Mouse (Mus musculus) neural tube, embryonic 12.5 days (tissue): ENCODE results near the gene Sprtn. TPM values are rescaled to one million over a fixed set of nuclear protein-coding genes. Genes with fewer than 3 reads are reported as not detected.

ENCODE experiments used
- ATAC-seq: fragments of 200-750 bp; cut with Nextera tagmentation; 2 replicates; pipeline ENCODE4 v1.8.0; 2017; ENCODE audit warnings: low read depth, mild to moderate bottlenecking, moderate TSS enrichment, moderate library complexity; ENCODE audit not compliant: low FRiP score
- H3K27ac ChIP-seq: fragments of 300-500 bp; sonication (generic); 2 replicates; pipeline ENCODE4 v1.5.1; 2016
- H3K27me3 ChIP-seq: fragments of 300-500 bp; sonication (generic); replicated peaks from 2 replicates; pipeline ENCODE4 v1.6.1; 2016; ENCODE audit warnings: mild to moderate bottlenecking
- H3K36me3 ChIP-seq: fragments of 300-500 bp; sonication (generic); 2 replicates; pipeline ENCODE4 v1.6.1; 2016; ENCODE audit warnings: mild to moderate bottlenecking
- H3K4me1 ChIP-seq: fragments of 300-500 bp; sonication (generic); 2 replicates; pipeline ENCODE4 v1.6.1; 2016
- H3K4me2 ChIP-seq: fragments of 300-500 bp; sonication (generic); replicated peaks from 2 replicates; pipeline ENCODE4 v1.6.1; 2016; ENCODE audit warnings: mild to moderate bottlenecking
- H3K4me3 ChIP-seq: fragments of 300-500 bp; sonication (generic); 2 replicates; pipeline ENCODE4 v1.5.1; 2016
- H3K9ac ChIP-seq: fragments of 300-500 bp; sonication (generic); 2 replicates; pipeline ENCODE4 v1.6.1; 2016; ENCODE audit warnings: mild to moderate bottlenecking
- H3K9me3 ChIP-seq: fragments of 300-500 bp; sonication (generic); 2 replicates; pipeline ENCODE4 v1.6.1; 2016; ENCODE audit warnings: mild to moderate bottlenecking
- WGBS: fragments of 180-500 bp; shearing (Covaris S2); methylation state at CpG from one replicate; pipeline ENCODE4 v1.1.7; 2016; 5-methylcytosine and 5-hydroxymethylcytosine counted together
- polyA plus RNA-seq: library from polyadenylated mRNA; unstranded; fragments of >200 nt; fragmentation: Nextera tagmentation; extraction: Ambion mirVana; gene quantifications from 2 replicates; pipeline ENCODE4 v1.2.1, GENCODE M21; 2016

Sprtn gene
- polyA plus RNA-seq, 1 experiment from 2014 or later: 15.1 TPM

- peaks cover 12% of the 10 kb centered on the region; the same call in 1 of the 2 replicates for H3K36me3 ChIP-seq
- no peaks in the 10 kb centered on the region for H3K27me3 ChIP-seq
- H3K4me2 ChIP-seq: no peak overlapping the region
- H3K9me3 ChIP-seq: no peaks in the 10 kb centered on the region
- H3K4me1 ChIP-seq: no peaks in the 10 kb centered on the region
- no peak for ATAC-seq
- H3K27ac ChIP-seq: no peak overlapping the region
- 86% methylated on average over 4 of the region's 4 CpGs for WGBS
- no peak overlapping the region for H3K9ac ChIP-seq
- H3K4me3 ChIP-seq: no peak overlapping the region
Measured at GRCm38 (mm10) chr8:124930649-124931048, 33.0 kb downstream of the Sprtn start.

- no peaks in the 10 kb centered on the region for H3K27me3 ChIP-seq
- H3K4me3 ChIP-seq: no peak overlapping the region
- H3K27ac ChIP-seq: no peak overlapping the region
- H3K9ac ChIP-seq: no peak overlapping the region
- H3K4me2 ChIP-seq: no peak overlapping the region
- H3K4me1 ChIP-seq: no peaks in the 10 kb centered on the region
- WGBS: 89% methylated on average over 3 of the region's 3 CpGs
- peaks cover 2% of the 10 kb centered on the region; the same call in 1 of the 2 replicates for H3K36me3 ChIP-seq
- no peaks in the 10 kb centered on the region for H3K9me3 ChIP-seq
- ATAC-seq: no peak
Measured at GRCm38 (mm10) chr8:124932435-124932834, 34.7 kb downstream of the Sprtn start.

- H3K4me1 ChIP-seq: no peaks in the 10 kb centered on the region
- no peaks in the 10 kb centered on the region for H3K27me3 ChIP-seq
- H3K4me2 ChIP-seq: no peak overlapping the region
- H3K36me3 ChIP-seq: peaks cover 12% of the 10 kb centered on the region
- no peaks in the 10 kb centered on the region for H3K9me3 ChIP-seq
- ATAC-seq: no peak
- no peak overlapping the region for H3K27ac ChIP-seq
- no peak overlapping the region for H3K4me3 ChIP-seq
- WGBS: 85% methylated on average over 5 of the region's 5 CpGs
- H3K9ac ChIP-seq: no peak overlapping the region
Measured at GRCm38 (mm10) chr8:124935116-124935515, 37.4 kb downstream of the Sprtn start.

GRCm38 (mm10) chr8:124936699-124937098 is 39.0 kb downstream of the Sprtn start:
- no peak for ATAC-seq
- Histone ChIP-seq H3K4me3 (no peak overlapping the region), H3K4me2 (no peak overlapping the region), H3K9me3 (no peaks in the 10 kb centered on the region), H3K9ac (no peak overlapping the region), H3K27me3 (no peaks in the 10 kb centered on the region), H3K36me3 (peaks cover 12% of the 10 kb centered on the region), H3K4me1 (0 out of 2 replicates have a peak, but pooled peaks cover 4% of the 10 kb centered on the region), H3K27ac (no peak overlapping the region)
- 96% methylated on average over 10 of the region's 10 CpGs for WGBS

- Histone ChIP-seq H3K36me3 (peaks cover 12% of the 10 kb centered on the region), H3K27ac (no peak overlapping the region), H3K4me2 (no peak overlapping the region), H3K4me3 (no peak overlapping the region), H3K9me3 (no peaks in the 10 kb centered on the region), H3K4me1 (0 out of 2 replicates have a peak, but pooled peaks cover 4% of the 10 kb centered on the region), H3K27me3 (no peaks in the 10 kb centered on the region), H3K9ac (no peak overlapping the region)
- ATAC-seq: no peak
- 92% methylated on average over 4 of the region's 4 CpGs for WGBS
Measured at GRCm38 (mm10) chr8:124937293-124937692, 39.6 kb downstream of the Sprtn start.

GRCm38 (mm10) chr8:124943801-124944200 is 46.1 kb downstream of the Sprtn start:
- no peak for ATAC-seq
- 94% methylated on average over 6 of the region's 6 CpGs for WGBS
- Histone ChIP-seq H3K36me3 (peaks cover 8% of the 10 kb centered on the region), H3K4me2 (no peak overlapping the region), H3K9me3 (no peaks in the 10 kb centered on the region), H3K4me3 (no peak overlapping the region), H3K27me3 (no peaks in the 10 kb centered on the region), H3K9ac (no peak overlapping the region), H3K4me1 (peaks cover 45% of the 10 kb centered on the region), H3K27ac (no peak overlapping the region)

GRCm38 (mm10) chr8:124944406-124944805 is 46.7 kb downstream of the Sprtn start:
- H3K4me2 ChIP-seq: 0 out of 2 replicates have a peak overlapping the region, but pooled peaks have one; percentile 9
- no peaks in the 10 kb centered on the region for H3K27me3 ChIP-seq
- ATAC-seq: no peak
- H3K4me1 ChIP-seq: peaks cover 45% of the 10 kb centered on the region
- H3K36me3 ChIP-seq: peaks cover 2% of the 10 kb centered on the region; the same call in 1 of the 2 replicates
- H3K4me3 ChIP-seq: no peak overlapping the region
- 60% methylated on average over 7 of the region's 7 CpGs for WGBS
- H3K27ac ChIP-seq: no peak overlapping the region
- no peak overlapping the region for H3K9ac ChIP-seq
- no peaks in the 10 kb centered on the region for H3K9me3 ChIP-seq

- Histone ChIP-seq H3K4me2 (peak overlapping the region; percentile 85), H3K9ac (peak overlapping the region; percentile 96), H3K36me3 (peaks cover 3% of the 10 kb centered on the region; the same call in 1 of the 2 replicates), H3K4me3 (peak overlapping the region; percentile 91), H3K4me1 (peaks cover 53% of the 10 kb centered on the region), H3K27ac (peak overlapping the region; percentile 97), H3K9me3 (no peaks in the 10 kb centered on the region), H3K27me3 (no peaks in the 10 kb centered on the region)
- ATAC-seq: peak; percentile 67
- WGBS: under 1% methylated on average over 67 of the region's 67 CpGs
Measured at GRCm38 (mm10) chr8:124947865-124948732, 50.4 kb downstream of the Sprtn start.

- peak; percentile 8; the same call in 1 of the 2 replicates for ATAC-seq
- H3K4me3 ChIP-seq: peak overlapping the region; percentile 91
- peaks cover 3% of the 10 kb centered on the region; the same call in 1 of the 2 replicates for H3K36me3 ChIP-seq
- H3K9ac ChIP-seq: peak overlapping the region; percentile 96
- H3K27ac ChIP-seq: peak overlapping the region; percentile 97
- H3K9me3 ChIP-seq: no peaks in the 10 kb centered on the region
- H3K4me1 ChIP-seq: peaks cover 47% of the 10 kb centered on the region
- no peaks in the 10 kb centered on the region for H3K27me3 ChIP-seq
- peak overlapping the region; percentile 85 for H3K4me2 ChIP-seq
- under 1% methylated on average over 60 of the region's 62 CpGs for WGBS
Measured at GRCm38 (mm10) chr8:124948733-124949111, 51.0 kb downstream of the Sprtn start.

- H3K27me3 ChIP-seq: no peaks in the 10 kb centered on the region
- H3K4me2 ChIP-seq: peak within 1 kb of the TSS; percentile 85
- peak; percentile 70 for ATAC-seq
- peaks cover 44% of the 10 kb centered on the region for H3K4me1 ChIP-seq
- peak within 1 kb of the TSS; percentile 97 for H3K27ac ChIP-seq
- WGBS: under 1% methylated on average over 80 of the region's 98 CpGs
- peak within 1 kb of the TSS; percentile 91 for H3K4me3 ChIP-seq
- H3K36me3 ChIP-seq: peaks cover 3% of the 10 kb centered on the region; the same call in 1 of the 2 replicates
- H3K9me3 ChIP-seq: no peaks in the 10 kb centered on the region
- peak within 1 kb of the TSS; percentile 96 for H3K9ac ChIP-seq
Measured at GRCm38 (mm10) chr8:124949209-124950068, 51.8 kb downstream of the Sprtn start, which contains the start of gene Egln1. Egln1 (minus strand) TSS chr8:124949324.

GRCm38 (mm10) chr8:124950069-124950456 is 52.4 kb downstream of the Sprtn start:
- Histone ChIP-seq H3K4me2 (peak overlapping the region; percentile 55), H3K27me3 (no peaks in the 10 kb centered on the region), H3K4me3 (peak overlapping the region; percentile 91), H3K9me3 (no peaks in the 10 kb centered on the region), H3K36me3 (peaks cover 3% of the 10 kb centered on the region; the same call in 1 of the 2 replicates), H3K9ac (peak overlapping the region; percentile 96), H3K27ac (peak overlapping the region; percentile 97), H3K4me1 (peaks cover 39% of the 10 kb centered on the region)
- WGBS: 32% methylated on average over 10 of the region's 10 CpGs
- no peak for ATAC-seq

GRCm38 (mm10) chr8:124950865-124951264 is 53.2 kb downstream of the Sprtn start:
- no peaks in the 10 kb centered on the region for H3K9me3 ChIP-seq
- ATAC-seq: no peak
- H3K36me3 ChIP-seq: peaks cover 3% of the 10 kb centered on the region; the same call in 1 of the 2 replicates
- peaks cover 32% of the 10 kb centered on the region for H3K4me1 ChIP-seq
- peak overlapping the region; percentile 96; the same call in 1 of the 2 replicates for H3K9ac ChIP-seq
- 75% methylated on average over 2 of the region's 2 CpGs for WGBS
- H3K27ac ChIP-seq: no peak overlapping the region
- 0 out of 2 replicates have a peak overlapping the region, but pooled peaks have one; percentile 91 for H3K4me3 ChIP-seq
- no peaks in the 10 kb centered on the region for H3K27me3 ChIP-seq
- peak overlapping the region; percentile 55 for H3K4me2 ChIP-seq
